Mouse (Mus musculus): Measurements from ENCODE around the gene Exog.

Exog gene

GRCm38 (mm10) chr9:119504981-119505658 is 60.4 kb downstream of the Exog start:
- no peak for DNase-seq (ENCODE audit: low read depth, low spot score)

DNA sequence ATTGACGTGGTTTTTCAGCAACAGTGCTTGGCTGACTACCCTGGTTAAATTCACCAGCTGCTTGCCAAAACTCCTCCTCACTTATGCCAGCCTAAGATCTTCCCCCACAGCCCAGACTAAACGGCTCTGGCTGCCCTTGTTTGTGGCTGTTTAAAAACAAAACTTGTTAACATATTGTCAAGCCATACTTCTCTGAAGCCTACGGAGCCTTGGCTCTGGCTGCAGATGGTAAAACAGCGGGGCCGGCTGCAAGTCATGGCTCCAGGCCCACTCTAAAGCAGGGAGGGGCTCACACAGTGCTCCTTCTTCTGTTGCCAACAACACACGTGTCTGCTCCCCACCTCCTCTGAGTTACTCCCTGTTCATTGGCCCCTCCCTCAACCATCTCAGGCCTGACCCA is 66.2 kb downstream of the Exog start:
- DNase-seq (ENCODE audit: low read depth, low spot score) = peak; percentile 67

DNA sequence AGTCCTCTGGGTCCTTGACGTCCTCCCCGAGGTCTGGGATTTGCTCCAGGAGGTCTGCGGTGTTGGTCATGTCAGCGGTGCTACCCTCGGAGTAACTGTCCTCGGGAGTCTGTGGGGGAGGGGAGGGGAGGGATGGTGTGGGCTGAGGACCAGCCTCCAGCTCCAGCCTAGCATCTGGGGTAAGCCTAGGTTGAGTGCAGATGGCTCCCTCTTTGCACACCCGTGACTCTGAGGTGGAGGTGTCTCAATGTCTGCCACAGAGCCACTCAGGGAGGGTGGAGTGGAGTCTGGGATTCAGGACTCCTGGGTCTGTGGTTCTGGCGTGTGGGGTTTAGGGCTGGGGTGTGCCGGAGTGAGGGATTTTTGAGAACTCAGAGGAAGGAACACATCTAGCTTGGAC is 68.2 kb downstream of the Exog start:
- no peak for DNase-seq (ENCODE audit: low read depth, low spot score)

DNA sequence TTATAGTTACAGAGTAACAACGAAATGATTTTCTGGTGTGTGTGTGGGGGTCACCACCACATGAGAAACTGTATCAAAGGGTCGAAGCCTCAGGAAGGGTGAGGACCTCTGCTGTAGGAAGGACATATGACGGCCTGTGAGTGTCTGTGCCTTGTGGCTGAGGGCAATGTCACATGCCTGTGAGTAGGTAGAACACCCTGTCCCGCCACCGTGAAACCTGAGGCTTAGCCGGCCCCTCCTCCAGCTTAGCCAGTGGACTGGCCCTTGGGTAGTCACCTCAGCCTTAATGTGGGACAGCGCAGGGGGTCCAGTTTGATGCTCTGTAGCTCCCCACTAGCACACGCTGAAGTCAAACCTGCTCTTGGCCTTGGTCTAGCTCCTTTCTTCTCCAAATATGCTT is 69.1 kb downstream of the Exog start:
- DNase-seq (ENCODE audit: low read depth, low spot score) = no peak

DNA sequence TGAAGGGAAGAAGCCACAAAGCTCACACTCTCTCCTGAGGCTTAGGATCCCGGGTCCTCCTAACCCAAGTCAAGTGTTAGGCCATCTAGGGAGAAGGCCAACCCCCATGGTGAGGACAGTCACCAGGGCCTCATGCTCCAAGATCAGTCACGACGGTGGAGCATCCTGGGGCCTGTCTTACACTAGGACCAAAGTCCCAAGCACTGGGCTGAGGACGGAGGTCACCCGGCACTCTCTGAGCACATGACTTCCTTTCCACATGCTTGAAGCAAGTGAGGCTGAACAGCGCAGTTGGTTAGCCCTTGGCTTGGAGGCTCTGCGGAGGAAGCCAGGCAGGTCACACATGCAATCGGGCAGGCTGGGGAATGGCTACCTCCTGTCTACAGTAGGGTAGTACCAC is 70.2 kb downstream of the Exog start:
- no peak for DNase-seq (ENCODE audit: low read depth, low spot score)

All from brain, embryonic 18.5 days (tissue).